Mouse (Mus musculus): ENCODE measurements at regions not wholly inside any gene's neighbourhood (a gene's known extent, or its start where the extent isn't known, plus 50 kb on each side); places are given as distances from the start of the nearest gene placed in this dataset.

DNA sequence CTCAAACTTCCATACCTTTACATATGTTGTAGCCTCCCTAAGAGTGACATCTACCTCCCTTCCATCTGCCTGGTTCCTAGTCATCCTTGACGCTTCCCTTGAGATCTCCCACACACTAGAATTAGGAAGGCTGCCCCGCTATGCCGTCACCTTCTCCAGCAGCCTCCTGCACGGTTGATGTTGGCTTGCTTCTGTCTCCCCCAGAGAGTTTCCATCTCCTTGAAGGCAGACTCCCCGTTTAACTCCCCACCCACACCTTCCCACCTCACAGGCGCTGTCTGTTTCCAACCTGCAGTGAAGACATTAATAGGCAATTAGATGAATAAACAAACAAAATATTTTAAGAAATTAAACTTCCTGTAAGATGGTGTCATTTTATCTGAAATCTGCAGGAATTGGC lies 65.2 kb upstream of the Lmo4 start:
- H3K27me3 ChIP-seq (replicated peaks): no peaks in the 10 kb centered on the region
- H3K4me3 ChIP-seq (replicated peaks): no peak overlapping the region
- H3K9ac ChIP-seq: no peak overlapping the region
- H3K9me3 ChIP-seq: no peaks in the 10 kb centered on the region
- 79% methylated on average over 6 of the region's 6 CpGs for WGBS
- H3K4me2 ChIP-seq: no peak overlapping the region
- no peaks in the 10 kb centered on the region for H3K36me3 ChIP-seq
- no peak for ATAC-seq (ENCODE audit: insufficient read depth, low FRiP score, low read depth)
- H3K27ac ChIP-seq: no peak overlapping the region
- H3K4me1 ChIP-seq: no peaks in the 10 kb centered on the region

DNA sequence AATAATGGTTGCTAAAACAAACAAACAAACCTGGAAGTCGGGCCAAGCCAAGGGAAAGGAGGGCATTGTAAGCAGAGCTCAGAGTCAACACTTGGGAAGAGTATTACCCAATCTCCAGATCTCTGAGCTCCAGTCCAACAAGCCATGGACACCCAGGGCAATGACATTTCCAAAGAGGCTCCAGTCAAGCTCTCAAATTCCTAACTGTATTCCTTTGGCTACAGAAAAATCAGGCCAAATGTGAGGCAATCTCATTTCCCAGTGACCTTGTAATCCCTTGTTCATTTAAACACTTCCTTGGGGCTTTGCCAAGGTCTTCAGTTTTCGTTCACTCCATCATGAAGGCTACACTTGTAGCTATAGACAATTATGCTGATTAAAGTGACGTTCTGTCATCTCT lies 59.5 kb upstream of the Lmo4 start:
- Histone ChIP-seq H3K27ac (no peak overlapping the region), H3K4me1 (no peaks in the 10 kb centered on the region), H3K4me3 (replicated peaks) (no peak overlapping the region), H3K4me2 (no peak overlapping the region), H3K36me3 (no peaks in the 10 kb centered on the region), H3K27me3 (replicated peaks) (no peaks in the 10 kb centered on the region), H3K9ac (no peak overlapping the region), H3K9me3 (no peaks in the 10 kb centered on the region)
- 46% methylated on average over 3 of the region's 3 CpGs for WGBS
- ATAC-seq (ENCODE audit: insufficient read depth, low FRiP score, low read depth): no peak

DNA sequence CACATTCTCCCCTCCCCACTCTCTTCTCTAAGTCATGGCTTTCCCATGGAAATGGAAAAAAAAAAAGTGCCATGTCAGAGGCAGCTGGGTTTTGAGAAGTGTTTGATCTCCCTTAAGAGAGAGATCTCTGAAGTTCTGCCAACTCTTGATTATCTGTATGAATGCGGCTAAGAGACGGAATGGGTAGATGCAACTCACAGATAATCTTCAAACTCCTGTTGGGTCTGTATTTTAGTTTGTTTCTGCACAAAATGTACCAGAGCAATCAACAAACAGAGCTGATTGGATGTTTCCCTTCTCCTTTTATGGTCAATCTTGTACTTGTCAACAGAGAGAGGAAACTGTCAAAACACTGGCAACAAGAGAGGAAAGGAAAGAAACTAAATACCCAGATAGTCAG lies 55.9 kb upstream of the Lmo4 start:
- Histone ChIP-seq H3K4me3 (replicated peaks) (no peak overlapping the region), H3K4me1 (no peaks in the 10 kb centered on the region), H3K36me3 (no peaks in the 10 kb centered on the region), H3K9ac (no peak overlapping the region), H3K9me3 (no peaks in the 10 kb centered on the region), H3K4me2 (no peak overlapping the region), H3K27me3 (replicated peaks) (no peaks in the 10 kb centered on the region), H3K27ac (no peak overlapping the region)
- ATAC-seq (ENCODE audit: insufficient read depth, low FRiP score, low read depth): no peak
- WGBS: 84% methylated on average over 2 of the region's 2 CpGs

DNA sequence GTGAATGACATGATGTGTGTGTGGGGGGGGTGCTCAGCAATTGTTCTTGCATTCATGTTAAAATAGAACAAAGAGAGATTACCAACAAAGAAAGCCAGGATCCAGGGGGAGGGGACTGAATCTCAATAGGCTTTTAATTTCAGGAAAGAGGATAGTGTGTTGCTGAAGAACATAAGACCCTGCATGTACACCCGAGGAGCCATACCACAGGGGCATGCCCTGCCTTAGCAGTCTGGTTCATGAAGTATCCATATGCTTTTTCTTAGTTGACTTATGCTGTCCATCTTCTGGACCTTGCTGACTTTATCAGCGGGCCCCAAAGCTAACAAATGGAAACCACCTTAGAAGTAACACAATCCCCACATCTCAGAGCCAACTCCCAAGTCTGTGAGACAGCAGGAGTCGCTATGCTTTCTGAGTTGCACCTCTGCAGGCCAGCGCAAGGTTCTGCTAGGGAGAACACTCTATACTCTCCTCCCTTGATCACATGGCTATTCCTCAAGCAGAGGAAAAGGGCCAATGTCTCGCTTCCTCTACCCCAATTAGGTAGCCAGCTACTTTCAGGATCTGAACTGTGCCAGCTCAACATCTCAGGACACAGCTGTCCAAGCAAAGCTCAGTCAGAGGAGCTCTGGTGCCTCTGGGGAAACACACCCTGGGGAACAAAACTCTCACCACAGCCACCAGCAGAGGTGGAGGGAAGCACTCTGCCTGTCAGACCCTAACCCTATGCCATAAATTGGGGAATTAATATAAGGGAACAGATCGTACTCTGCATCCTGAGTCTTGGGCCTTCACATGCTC lies 52.9 kb upstream of the Lmo4 start:
- Histone ChIP-seq H3K27ac (no peak overlapping the region), H3K27me3 (replicated peaks) (no peaks in the 10 kb centered on the region), H3K4me2 (no peak overlapping the region), H3K9ac (no peak overlapping the region), H3K4me1 (no peaks in the 10 kb centered on the region), H3K4me3 (replicated peaks) (no peak overlapping the region), H3K9me3 (no peaks in the 10 kb centered on the region), H3K36me3 (no peaks in the 10 kb centered on the region)
- WGBS: 69% methylated on average over 6 of the region's 6 CpGs
- ATAC-seq (ENCODE audit: insufficient read depth, low FRiP score, low read depth): no peak

DNA sequence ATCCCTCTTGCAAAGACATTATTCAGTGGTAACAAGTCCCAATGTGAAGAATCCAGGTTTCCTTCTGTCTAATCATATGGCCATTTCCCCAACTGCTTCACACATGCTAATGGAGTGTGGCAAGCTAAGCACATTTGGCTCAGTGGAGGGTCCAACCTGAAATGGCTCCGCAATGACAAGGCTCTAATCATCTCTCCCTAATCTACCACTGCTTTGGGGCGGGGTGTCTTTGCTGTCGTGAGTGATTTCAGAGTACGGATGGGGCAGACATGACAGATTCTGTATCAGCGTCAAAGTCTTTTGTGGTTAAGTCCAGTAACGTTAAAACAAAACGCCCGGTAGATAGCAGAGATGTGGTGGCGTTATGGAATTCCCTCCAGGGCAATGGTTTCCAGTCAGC lies 52.2 kb upstream of the Lmo4 start:
- no peak overlapping the region for H3K9ac ChIP-seq
- H3K9me3 ChIP-seq: no peaks in the 10 kb centered on the region
- H3K4me1 ChIP-seq: no peaks in the 10 kb centered on the region
- no peaks in the 10 kb centered on the region for H3K27me3 ChIP-seq (replicated peaks)
- no peak for ATAC-seq (ENCODE audit: insufficient read depth, low FRiP score, low read depth)
- H3K4me3 ChIP-seq (replicated peaks): no peak overlapping the region
- WGBS: 86% methylated on average over 9 of the region's 9 CpGs
- no peaks in the 10 kb centered on the region for H3K36me3 ChIP-seq
- no peak overlapping the region for H3K4me2 ChIP-seq
- no peak overlapping the region for H3K27ac ChIP-seq

DNA sequence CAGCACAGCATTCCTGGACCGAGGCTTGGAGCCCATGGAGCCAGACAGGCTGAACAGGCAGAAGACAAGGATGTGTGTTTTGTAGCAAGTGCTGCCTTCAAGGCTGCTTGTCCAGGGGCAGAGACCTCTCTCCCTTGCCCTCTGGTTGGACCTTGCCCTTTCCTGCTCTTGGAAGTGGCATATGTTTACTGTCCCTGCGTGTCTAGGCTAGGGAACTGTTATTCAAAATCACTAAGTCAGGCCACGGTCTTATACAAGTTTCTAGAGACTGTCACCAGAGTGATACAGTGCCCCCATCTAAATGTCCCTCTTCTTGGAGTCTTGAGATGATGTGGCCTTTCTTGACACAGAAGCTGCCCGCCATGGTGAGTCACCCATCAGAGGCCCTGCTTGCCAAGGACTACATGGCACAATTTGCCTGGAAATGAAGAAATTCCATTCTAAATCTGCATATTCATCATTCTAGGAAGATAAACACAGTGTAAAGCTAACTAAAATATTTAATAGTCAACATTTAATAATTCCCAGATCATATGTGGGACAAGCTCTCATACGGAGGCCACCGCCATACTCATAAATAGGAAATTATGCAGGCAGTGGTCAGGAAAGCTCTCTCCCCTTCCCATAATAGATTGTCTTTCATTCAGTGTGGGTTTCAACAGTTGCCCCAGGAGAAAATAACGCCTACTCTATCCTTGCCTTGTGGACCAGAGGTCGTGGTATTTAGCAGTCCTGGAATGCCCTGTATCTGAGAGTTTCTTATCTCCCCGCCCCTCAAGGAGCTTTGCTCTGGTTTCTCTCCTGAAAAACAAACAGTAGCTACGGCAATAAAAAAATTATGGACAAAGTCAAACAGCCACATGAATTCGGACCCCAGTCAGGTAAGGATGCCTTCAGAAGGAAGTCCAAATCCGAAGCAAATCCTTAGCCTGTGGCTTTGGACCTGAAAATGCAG lies 50.9 kb upstream of the Lmo4 start:
- 63% methylated on average over 12 of the region's 12 CpGs for WGBS
- H3K4me2 ChIP-seq: no peak overlapping the region
- H3K9ac ChIP-seq: no peak overlapping the region
- no peaks in the 10 kb centered on the region for H3K36me3 ChIP-seq
- no peak overlapping the region for H3K27ac ChIP-seq
- no peaks in the 10 kb centered on the region for H3K4me1 ChIP-seq
- ATAC-seq (ENCODE audit: insufficient read depth, low FRiP score, low read depth): no peak
- no peak overlapping the region for H3K4me3 ChIP-seq (replicated peaks)
- no peaks in the 10 kb centered on the region for H3K9me3 ChIP-seq
- H3K27me3 ChIP-seq (replicated peaks): no peaks in the 10 kb centered on the region
